ENCODE assay signal across 26 mouse cellular contexts in the genomic region with DNA sequence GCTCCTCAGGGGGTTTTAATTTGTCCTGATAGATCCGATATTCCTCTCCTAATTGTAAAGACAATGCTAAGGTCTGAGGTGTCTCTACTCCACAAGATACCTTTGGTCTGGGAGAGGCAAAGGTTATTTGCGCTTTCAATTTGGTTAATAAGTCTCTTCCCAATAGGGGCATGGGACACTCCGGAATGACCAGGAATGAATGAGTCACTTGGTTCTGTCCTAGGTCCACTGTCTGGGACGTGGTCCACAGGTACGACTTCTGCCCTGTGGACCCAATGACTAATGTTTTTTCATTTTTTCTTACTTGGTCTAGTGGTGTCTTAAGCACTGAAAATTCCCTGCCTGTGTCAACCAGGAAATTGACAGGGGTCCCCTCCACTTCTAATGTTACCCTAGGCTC. TPM values are rescaled to one million over a fixed set of nuclear protein-coding genes. Genes with fewer than 3 reads are reported as not detected.
"Had no signal": no experiment of that assay in that cellular context is flagged by ENCODE, and none has a peak within 500 bp of the region (broad histone marks: within the 10 kb centered on the region; RNA-seq: fewer than 3 reads in every experiment).

No protein-coding gene starts in this region.

- H3K4me2 ChIP-seq: intestine, embryonic 15.5 days; limb, embryonic 13.5 days; liver, embryonic 12.5 days; liver, embryonic 15.5 days; lung, embryonic 15.5 days had no signal

- H3K27me3 ChIP-seq: intestine, embryonic 15.5 days; limb, embryonic 13.5 days; liver, embryonic 12.5 days; liver, embryonic 15.5 days; lung, embryonic 15.5 days; megakaryocyte, embryonic 14.5 days had no signal

- H3K9ac ChIP-seq: intestine, embryonic 15.5 days; limb, embryonic 13.5 days; liver, embryonic 12.5 days; liver, embryonic 15.5 days; lung, embryonic 15.5 days had no signal

- H3K4me3 ChIP-seq: intestine, embryonic 15.5 days; layer of hippocampus, adult 2 months; limb, embryonic 10.5 days; limb, embryonic 13.5 days; liver, embryonic 12.5 days; liver, embryonic 15.5 days; lung, embryonic 15.5 days; megakaryocyte, embryonic 14.5 days; midbrain, embryonic 10.5 days had no signal

- DNase-seq: layer of hippocampus, adult 9-11 months; liver; lung, adult 18-20 months; lung, postnatal 10 days; lung, postnatal 36 days; midbrain, embryonic 14.5 days; thymus, adult 18-20 months; thymus, postnatal 36 days had no signal

- H3K36me3 ChIP-seq: intestine, embryonic 15.5 days; limb, embryonic 10.5 days; limb, embryonic 13.5 days; liver, embryonic 12.5 days; liver, embryonic 15.5 days; lung, embryonic 15.5 days; midbrain, embryonic 10.5 days had no signal

- H3K9me3 ChIP-seq: intestine, embryonic 15.5 days; limb, embryonic 10.5 days; liver, embryonic 15.5 days; lung, embryonic 15.5 days had no signal

- ATAC-seq: intestine, embryonic 15.5 days; liver, embryonic 12.5 days had no signal

- H3K4me1 ChIP-seq: intestine, embryonic 15.5 days; limb, embryonic 10.5 days; limb, embryonic 13.5 days; liver, embryonic 12.5 days; liver, embryonic 15.5 days; lung, embryonic 15.5 days; megakaryocyte, embryonic 14.5 days; midbrain, embryonic 10.5 days had no signal

- H3K27ac ChIP-seq: intestine, embryonic 15.5 days; layer of hippocampus, adult 2 months; limb, embryonic 10.5 days; limb, embryonic 13.5 days; liver, embryonic 12.5 days; liver, embryonic 15.5 days; lung, embryonic 15.5 days; midbrain, embryonic 10.5 days had no signal

RNA-seq across cellular contexts. Expression of gene A030003K21Rik, which starts 4.5 kb away (rescaled TPM):
- polyA plus RNA-seq: intestine, embryonic 15.5 days; large intestine, adult 2 months; limb, embryonic 10.5 days; limb, embryonic 13.5 days; liver, embryonic 12.5 days; liver, embryonic 15.5 days; lung, embryonic 15.5 days; midbrain, embryonic 10.5 days; midbrain, embryonic 14.5 days; midbrain, postnatal 0 days; neural tube, embryonic 11.5 days; neural tube, embryonic 14.5 days; small intestine, adult 2 months; spleen, adult 2 months; stomach, embryonic 16.5 days; testis, adult 2 months; urinary bladder, adult 2 months had no signal

RNA-seq across cellular contexts. Expression of gene Gm6217, which starts 7.5 kb away (rescaled TPM):
- polyA plus RNA-seq: intestine, embryonic 15.5 days; large intestine, adult 2 months; limb, embryonic 10.5 days; limb, embryonic 13.5 days; liver, embryonic 12.5 days; liver, embryonic 15.5 days; lung, embryonic 15.5 days; midbrain, embryonic 10.5 days; midbrain, embryonic 14.5 days; midbrain, postnatal 0 days; neural tube, embryonic 11.5 days; neural tube, embryonic 14.5 days; small intestine, adult 2 months; spleen, adult 2 months; stomach, embryonic 16.5 days; testis, adult 2 months; urinary bladder, adult 2 months had no signal

RNA-seq across cellular contexts. Expression of gene A030014E15Rik, which starts 13.9 kb away (rescaled TPM):
- polyA plus RNA-seq: intestine, embryonic 15.5 days; large intestine, adult 2 months; limb, embryonic 10.5 days; limb, embryonic 13.5 days; liver, embryonic 12.5 days; liver, embryonic 15.5 days; lung, embryonic 15.5 days; midbrain, embryonic 10.5 days; midbrain, embryonic 14.5 days; midbrain, postnatal 0 days; neural tube, embryonic 11.5 days; neural tube, embryonic 14.5 days; small intestine, adult 2 months; spleen, adult 2 months; stomach, embryonic 16.5 days; testis, adult 2 months; urinary bladder, adult 2 months had no signal

RNA-seq across cellular contexts. Expression of gene Gm7544, which starts 17.1 kb away (rescaled TPM):
- polyA plus RNA-seq: intestine, embryonic 15.5 days; large intestine, adult 2 months; limb, embryonic 10.5 days; limb, embryonic 13.5 days; liver, embryonic 12.5 days; liver, embryonic 15.5 days; lung, embryonic 15.5 days; midbrain, embryonic 10.5 days; midbrain, embryonic 14.5 days; midbrain, postnatal 0 days; neural tube, embryonic 11.5 days; neural tube, embryonic 14.5 days; small intestine, adult 2 months; spleen, adult 2 months; stomach, embryonic 16.5 days; testis, adult 2 months; urinary bladder, adult 2 months had no signal

RNA-seq across cellular contexts. Expression of gene Gm47955, which starts 21.4 kb away (rescaled TPM):
- polyA plus RNA-seq: intestine, embryonic 15.5 days; large intestine, adult 2 months; limb, embryonic 10.5 days; limb, embryonic 13.5 days; liver, embryonic 12.5 days; liver, embryonic 15.5 days; lung, embryonic 15.5 days; midbrain, embryonic 10.5 days; midbrain, embryonic 14.5 days; midbrain, postnatal 0 days; neural tube, embryonic 11.5 days; neural tube, embryonic 14.5 days; small intestine, adult 2 months; spleen, adult 2 months; stomach, embryonic 16.5 days; testis, adult 2 months; urinary bladder, adult 2 months had no signal
